Mouse (Mus musculus) small intestine, adult 2 months (tissue): ENCODE data around the gene Pygm.

Source experiments
- CTCF ChIP-seq: fragments of 200-500 bp; IDR thresholded peaks from 2 replicates; pipeline ENCODE4 v1.5.1; 2012; ENCODE audit warnings: low read depth, mild to moderate bottlenecking, control low read depth, inconsistent platforms, low read length, moderate library complexity, mixed read lengths; ENCODE audit not compliant: insufficient replicate concordance, insufficient read length; ENCODE audit errors: extremely low read depth
- POLR2A ChIP-seq: fragments of 200-500 bp; IDR thresholded peaks from 2 replicates; pipeline ENCODE4 v1.6.1; 2012; ENCODE audit warnings: low read depth, mild to moderate bottlenecking, control low read depth, inconsistent platforms, low read length, moderate library complexity

GRCm38 (mm10) chr19:6385419-6385818 is 1.2 kb downstream of the Pygm start:
- TF ChIP-seq CTCF (no peak), POLR2A (no peak)
